Mouse (Mus musculus) ES-E14 (cell line): ENCODE results near the gene Gpsm3.

Source experiments
- CHD2 ChIP-seq: IDR thresholded peaks from 2 replicates; pipeline ENCODE4 v1.6.1; 2014; ENCODE audit warnings: mild to moderate bottlenecking, low read depth, low read length, inconsistent platforms
- MAFK ChIP-seq: IDR thresholded peaks from 2 replicates; pipeline ENCODE4 v1.6.1; 2014; ENCODE audit warnings: mild to moderate bottlenecking, low read depth, low read length, inconsistent platforms; ENCODE audit not compliant: insufficient read depth
- ZNF384 ChIP-seq: IDR thresholded peaks from 2 replicates; pipeline ENCODE4 v1.6.1; 2012; ENCODE audit warnings: low read depth, low read length, inconsistent platforms

DNA sequence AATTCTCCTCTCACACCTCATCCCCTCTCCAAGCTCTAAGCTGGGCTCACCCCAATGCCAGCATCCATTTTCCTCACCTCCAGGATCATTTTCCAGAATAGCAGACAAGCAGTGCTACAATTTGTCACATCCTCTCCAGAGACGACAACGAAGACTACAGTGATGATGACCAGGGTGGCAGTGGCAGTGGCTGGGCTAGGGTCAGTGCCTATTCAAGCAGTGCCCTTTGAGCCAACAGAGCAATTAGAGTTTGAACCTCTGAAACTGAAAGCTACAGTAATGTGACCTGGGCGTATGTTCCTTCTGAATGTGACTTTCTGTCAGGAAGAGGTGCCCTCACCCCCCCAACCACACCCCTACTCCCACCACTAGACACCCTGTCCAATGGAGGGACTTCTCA lies 40.5 kb upstream of the Gpsm3 start:
- TF ChIP-seq MAFK (no peak), ZNF384 (no peak), CHD2 (no peak)
